Mouse (Mus musculus) lung, adult 2 months (tissue): ENCODE results near the gene Coa5. TPM values are rescaled to one million over a fixed set of nuclear protein-coding genes. Genes with fewer than 3 reads are reported as not detected.

ENCODE experiments used
- DNase-seq: peaks from one replicate; pipeline ENCODE4 v3.0.0; 2022
- H3K4me1 ChIP-seq: fragments of 200-500 bp; 2 replicates; pipeline ENCODE4 v1.6.1; 2011; ENCODE audit warnings: low read length; ENCODE audit not compliant: control insufficient read depth, insufficient read depth
- H3K4me3 ChIP-seq: fragments of 200-500 bp; replicated peaks from 2 replicates; pipeline ENCODE3; 2011; ENCODE audit warnings: low read depth, mild to moderate bottlenecking, control low read depth, low read length; ENCODE audit errors: extremely low read depth
- CTCF ChIP-seq: fragments of 200-500 bp; IDR thresholded peaks from 2 replicates; pipeline ENCODE4 v1.5.1; 2011; ENCODE audit warnings: mild to moderate bottlenecking, low read length, control low read depth; ENCODE audit not compliant: insufficient read depth
- POLR2A ChIP-seq: fragments of 200-500 bp; IDR thresholded peaks from 2 replicates; pipeline ENCODE4 v1.6.1; 2011; ENCODE audit warnings: low read depth, mild to moderate bottlenecking, control low read depth, low read length, borderline replicate concordance; ENCODE audit errors: extremely low read depth
- WGBS: fragments of 180-500 bp; shearing (Covaris S2); methylation state at CpG from one replicate; pipeline ENCODE4 v1.1.7; 2018; 5-methylcytosine and 5-hydroxymethylcytosine counted together
- polyA plus RNA-seq: library from polyadenylated mRNA; depleted of rRNA; stranded (reverse); fragments of >200 nt; gene quantifications from 2 replicates; pipeline ENCODE4 v1.2.3, GENCODE M21; 2012

Coa5 gene
- polyA plus RNA-seq, 1 experiment = 45.0 TPM

- TF ChIP-seq POLR2A (no peak), CTCF (no peak)
- no peak overlapping the region for H3K4me3 ChIP-seq
- 94% methylated on average over 16 of the region's 16 CpGs for WGBS
- no peak for DNase-seq
- no peaks in the 10 kb centered on the region for H3K4me1 ChIP-seq
Observed at GRCm38 (mm10) chr1:37442848-37443835, 13.2 kb upstream of the Coa5 start.

- DNase-seq = no peak
- 96% methylated on average over 3 of the region's 3 CpGs for WGBS
- TF ChIP-seq POLR2A (no peak), CTCF (no peak)
- H3K4me1 ChIP-seq = no peaks in the 10 kb centered on the region
- H3K4me3 ChIP-seq = no peak overlapping the region
Observed at GRCm38 (mm10) chr1:37436419-37436818, 6.5 kb upstream of the Coa5 start.

- WGBS = under 1% methylated on average over 40 of the region's 40 CpGs
Observed at GRCm38 (mm10) chr1:37430297-37430840, 466 bp upstream of the Coa5 start.

GRCm38 (mm10) chr1:37428911-37429310, 992 bp downstream of the Coa5 start:
- 41% methylated on average over 2 of the region's 2 CpGs for WGBS
- H3K4me3 ChIP-seq = no peak overlapping the region
- TF ChIP-seq CTCF = no peak
- TF ChIP-seq POLR2A = no peak
- no peak for DNase-seq
- H3K4me1 ChIP-seq = peaks cover 6% of the 10 kb centered on the region

More at GRCm38 (mm10) chr1:37430297-37430840, 466 bp upstream of the Coa5 start:
- no peak for DNase-seq
- H3K4me3 ChIP-seq = peak overlapping the region; percentile 95
- H3K4me1 ChIP-seq = peaks cover 6% of the 10 kb centered on the region
- TF ChIP-seq POLR2A (no peak), CTCF (no peak)

GRCm38 (mm10) chr1:37427144-37427875, 2.6 kb downstream of the Coa5 start:
- no peak for TF ChIP-seq CTCF
- TF ChIP-seq POLR2A = no peak
- Histone ChIP-seq H3K4me1 (peaks cover 6% of the 10 kb centered on the region), H3K4me3 (no peak overlapping the region)
- no peak for DNase-seq
- WGBS = 93% methylated on average over 8 of the region's 8 CpGs

GRCm38 (mm10) chr1:37419420-37419819, 10.5 kb downstream of the Coa5 start:
- DNase-seq = peak; percentile 14
- WGBS = 91% methylated on average over 1 of the region's 1 CpGs
- H3K4me1 ChIP-seq = no peaks in the 10 kb centered on the region
- H3K4me3 ChIP-seq = no peak overlapping the region
- TF ChIP-seq POLR2A = no peak
- peak; percentile 95 for TF ChIP-seq CTCF

GRCm38 (mm10) chr1:37415394-37415793, 14.5 kb downstream of the Coa5 start:
- DNase-seq = no peak
- Histone ChIP-seq H3K4me1 (no peaks in the 10 kb centered on the region), H3K4me3 (no peak overlapping the region)
- 91% methylated on average over 1 of the region's 1 CpGs for WGBS
- TF ChIP-seq POLR2A (no peak), CTCF (no peak)

GRCm38 (mm10) chr1:37409647-37410046, 20.3 kb downstream of the Coa5 start:
- Histone ChIP-seq H3K4me1 (no peaks in the 10 kb centered on the region), H3K4me3 (no peak overlapping the region)
- TF ChIP-seq POLR2A = no peak
- no peak for DNase-seq

GRCm38 (mm10) chr1:37408678-37409077, 21.2 kb downstream of the Coa5 start:
- TF ChIP-seq CTCF = no peak
- TF ChIP-seq POLR2A = no peak
- 69% methylated on average over 3 of the region's 3 CpGs for WGBS

More at GRCm38 (mm10) chr1:37408678-37409077, 21.2 kb downstream of the Coa5 start:
- no peak overlapping the region for H3K4me3 ChIP-seq
- no peaks in the 10 kb centered on the region for H3K4me1 ChIP-seq
- DNase-seq = no peak
